Mouse (Mus musculus) midbrain, embryonic 14.5 days (tissue): ENCODE measurements around the gene Tmem50a. TPM values are rescaled to one million over a fixed set of nuclear protein-coding genes. Genes with fewer than 3 reads are reported as not detected.

ENCODE experiments used
- ATAC-seq: fragments of 200-750 bp; cut with Nextera tagmentation; 2 replicates; pipeline ENCODE4 v1.8.0; 2017; ENCODE audit warnings: moderate number of reproducible peaks, moderate library complexity; ENCODE audit not compliant: low FRiP score, low TSS enrichment
- DNase-seq: peaks from one replicate; pipeline ENCODE4 v3.0.0-alpha.2; 2015
- H3K27ac ChIP-seq: fragments of 300-500 bp; sonication (generic); replicated peaks from 2 replicates; pipeline ENCODE4 v1.5.1; 2014; ENCODE audit warnings: mild to moderate bottlenecking, low read depth, low read length, moderate library complexity
- H3K27me3 ChIP-seq: fragments of 300-500 bp; sonication (generic); 2 replicates; pipeline ENCODE4 v1.6.1; 2014; ENCODE audit warnings: low read length, control low read depth, mixed read lengths; ENCODE audit not compliant: control insufficient read depth, insufficient read depth
- H3K36me3 ChIP-seq: fragments of 300-500 bp; sonication (generic); 2 replicates; pipeline ENCODE4 v1.6.1; 2014; ENCODE audit warnings: low read length, control low read depth; ENCODE audit not compliant: control insufficient read depth, insufficient read depth
- H3K4me1 ChIP-seq: fragments of 300-500 bp; sonication (generic); 2 replicates; pipeline ENCODE4 v1.6.1; 2014; ENCODE audit warnings: mild to moderate bottlenecking, antibody characterized with exemption, low read length, control low read depth; ENCODE audit not compliant: control insufficient read depth, insufficient read depth
- H3K4me2 ChIP-seq: fragments of 300-500 bp; sonication (generic); 2 replicates; pipeline ENCODE4 v1.6.1; 2014; ENCODE audit warnings: mild to moderate bottlenecking, low read length, moderate library complexity
- H3K4me3 ChIP-seq: fragments of 300-500 bp; sonication (generic); replicated peaks from 2 replicates; pipeline ENCODE4 v1.5.1; 2014; ENCODE audit warnings: low read depth, low read length
- H3K9ac ChIP-seq: fragments of 300-500 bp; sonication (generic); replicated peaks from 2 replicates; pipeline ENCODE4 v1.6.1; 2014; ENCODE audit warnings: mild to moderate bottlenecking, low read length, moderate library complexity
- H3K9me3 ChIP-seq: fragments of 300-500 bp; sonication (generic); 2 replicates; pipeline ENCODE4 v1.6.1; 2016; ENCODE audit warnings: low read length, control low read depth, mixed read lengths; ENCODE audit not compliant: control insufficient read depth
- WGBS: fragments of 180-500 bp; shearing (Covaris S2); extraction: QIAGEN DNeasy Blood & Tissue Kit; methylation state at CpG from one replicate; pipeline ENCODE4 v1.1.7; 2014; 5-methylcytosine and 5-hydroxymethylcytosine counted together
- polyA plus RNA-seq: library from polyadenylated mRNA; unstranded; fragments of >200 nt; fragmentation: Nextera tagmentation; extraction: Ambion mirVana; gene quantifications from 2 replicates; pipeline ENCODE4 v1.2.1, GENCODE M21; 2014

The Tmem50a gene
- polyA plus RNA-seq, 1 experiment from 2014 or later = 196 TPM

DNA sequence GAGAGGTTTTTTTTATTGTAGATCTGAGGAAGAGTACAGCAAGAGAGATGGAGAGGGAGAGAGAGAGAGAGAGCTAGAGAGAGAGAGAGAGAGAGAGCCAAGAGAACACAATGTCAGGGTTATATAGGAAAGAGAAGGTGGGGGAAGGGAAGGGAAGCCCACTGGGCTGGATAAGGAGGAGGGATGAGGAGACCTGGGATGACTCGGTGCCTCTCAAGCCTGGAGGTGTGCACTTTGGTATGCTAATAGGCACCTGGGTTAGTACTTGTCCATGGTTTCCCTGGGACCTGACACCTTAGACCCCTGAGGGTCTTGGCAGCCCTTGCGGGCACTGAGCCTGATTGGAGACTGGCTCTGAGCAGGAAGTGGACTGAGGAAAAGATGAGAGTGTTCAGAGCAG is 42.9 kb downstream of the Tmem50a start:
- H3K4me1 ChIP-seq = no peaks in the 10 kb centered on the region
- no peak overlapping the region for H3K9ac ChIP-seq
- WGBS = 55% methylated on average over 2 of the region's 2 CpGs
- no peak for ATAC-seq
- H3K4me2 ChIP-seq = no peak overlapping the region
- no peaks in the 10 kb centered on the region for H3K36me3 ChIP-seq
- DNase-seq = no peak
- H3K27ac ChIP-seq = no peak overlapping the region
- no peak overlapping the region for H3K4me3 ChIP-seq
- no peaks in the 10 kb centered on the region for H3K9me3 ChIP-seq
- peaks cover 13% of the 10 kb centered on the region; the same call in 1 of the 2 replicates for H3K27me3 ChIP-seq

DNA sequence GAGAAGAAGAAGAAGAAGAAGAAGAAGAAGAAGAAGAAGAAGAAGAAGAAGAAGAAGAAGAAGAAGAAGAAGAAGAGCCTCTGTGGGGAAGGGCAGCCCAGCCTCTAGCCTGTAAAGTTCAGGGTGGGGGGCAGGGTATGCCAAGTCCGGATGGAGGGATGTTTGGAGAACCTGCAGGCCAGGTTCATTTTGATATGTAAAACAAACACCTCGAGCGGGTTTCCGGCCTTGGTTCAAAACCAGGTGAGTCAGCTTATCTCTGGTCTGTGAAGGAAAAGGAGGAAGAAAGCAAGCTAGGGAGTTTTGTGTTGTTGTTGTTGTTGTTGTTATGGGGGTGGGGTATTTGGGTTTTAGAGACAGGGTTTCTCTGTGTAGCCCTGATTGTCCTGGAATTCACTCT is 43.3 kb downstream of the Tmem50a start:
- Histone ChIP-seq H3K9me3 (no peaks in the 10 kb centered on the region), H3K36me3 (no peaks in the 10 kb centered on the region), H3K27ac (no peak overlapping the region), H3K27me3 (peaks cover 13% of the 10 kb centered on the region; the same call in 1 of the 2 replicates), H3K4me3 (no peak overlapping the region), H3K9ac (no peak overlapping the region), H3K4me2 (no peak overlapping the region), H3K4me1 (no peaks in the 10 kb centered on the region)
- ATAC-seq (no peak), DNase-seq (no peak)
- 56% methylated on average over 4 of the region's 4 CpGs for WGBS

DNA sequence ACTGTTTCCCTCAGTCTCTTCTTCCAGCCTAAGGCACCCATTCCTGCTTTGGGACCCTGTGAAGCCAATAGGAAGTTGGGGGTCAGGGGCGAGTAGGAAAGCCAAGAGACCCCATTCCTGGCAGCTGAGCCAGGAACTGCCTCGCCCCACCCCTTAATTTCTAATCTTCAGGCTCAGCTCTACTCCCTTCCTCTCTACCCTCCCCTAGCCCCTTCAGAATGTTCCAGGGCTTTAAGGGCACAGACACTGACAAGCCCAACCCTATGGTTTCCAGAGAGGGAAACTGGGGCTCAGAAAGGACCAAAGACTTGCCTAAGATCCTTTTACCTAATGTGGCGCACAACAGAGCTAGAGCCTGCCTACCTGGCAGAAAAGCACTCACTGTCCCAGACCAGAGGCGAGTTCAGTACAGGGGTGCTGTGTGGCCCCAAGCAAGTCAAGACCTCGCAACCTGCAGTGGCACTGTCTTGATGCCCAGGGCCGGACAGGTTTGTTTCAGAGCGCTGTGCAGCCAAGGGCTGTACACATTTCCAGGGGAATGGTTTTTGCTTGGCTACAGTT is 44.9 kb downstream of the Tmem50a start:
- Histone ChIP-seq H3K4me3 (no peak overlapping the region), H3K9ac (no peak overlapping the region), H3K9me3 (no peaks in the 10 kb centered on the region), H3K27me3 (peaks cover 13% of the 10 kb centered on the region; the same call in 1 of the 2 replicates), H3K4me2 (no peak overlapping the region), H3K4me1 (no peaks in the 10 kb centered on the region), H3K36me3 (no peaks in the 10 kb centered on the region), H3K27ac (no peak overlapping the region)
- DNase-seq (no peak), ATAC-seq (no peak)
- 54% methylated on average over 7 of the region's 7 CpGs for WGBS

DNA sequence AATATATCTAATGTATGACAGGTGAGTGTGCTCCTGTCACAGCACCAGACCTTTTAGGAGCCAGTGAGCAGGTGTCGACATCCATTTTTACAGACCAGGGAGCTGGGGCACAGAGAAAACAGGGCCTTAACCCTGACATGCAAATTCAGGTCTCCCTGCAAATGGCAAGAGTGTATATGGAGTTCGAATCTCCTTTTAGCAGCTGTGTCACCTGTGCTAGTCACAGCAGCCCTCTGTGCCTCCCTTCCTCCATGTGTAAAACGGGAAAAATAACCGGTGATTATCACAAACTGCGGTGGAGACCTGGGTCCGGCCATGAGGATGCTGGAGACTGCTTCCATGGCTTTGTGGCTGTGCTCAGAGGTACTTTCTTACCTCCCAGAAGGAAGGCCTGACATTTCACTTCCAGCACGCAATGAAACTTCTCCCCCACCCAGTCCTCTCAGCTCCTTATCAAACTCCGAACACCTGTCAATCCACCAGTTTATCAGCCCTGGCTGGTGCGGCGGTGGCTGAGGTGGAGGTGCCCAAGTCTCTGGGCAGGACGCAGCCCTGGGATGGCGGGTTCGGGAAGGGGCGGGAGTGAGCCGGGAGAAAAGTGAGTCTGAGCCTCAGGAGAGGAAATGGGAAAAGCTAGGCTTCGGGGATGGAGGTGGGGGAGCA is 45.6 kb downstream of the Tmem50a start:
- ATAC-seq = no peak

DNA sequence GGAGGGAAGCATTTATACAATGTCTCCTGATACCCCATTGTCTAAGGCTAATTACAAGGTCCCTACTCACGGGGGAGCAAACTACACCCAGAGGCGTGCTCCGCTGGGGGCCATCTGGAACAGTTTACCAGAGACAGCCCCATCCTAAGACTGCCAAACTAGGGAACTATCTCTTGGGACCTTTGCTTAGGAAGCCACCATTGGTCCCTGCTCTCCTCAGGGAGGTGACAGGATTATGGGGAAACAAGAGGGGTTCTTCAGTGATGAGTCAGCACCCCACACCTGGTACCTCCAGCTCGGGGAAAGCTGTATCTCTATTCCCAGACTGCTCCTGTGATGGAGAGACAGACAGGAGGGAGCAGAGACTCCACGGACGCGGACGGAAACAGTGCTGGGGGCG is 46.3 kb downstream of the Tmem50a start:
- H3K4me1 ChIP-seq = no peaks in the 10 kb centered on the region
- 21% methylated on average over 9 of the region's 9 CpGs for whole genome bisulfite sequencing
- no peak for DNase-seq

More for the DNA sequence above, 45.6 kb downstream of the Tmem50a start:
- no peaks in the 10 kb centered on the region for H3K9me3 ChIP-seq
- H3K4me3 ChIP-seq = no peak overlapping the region
- no peak overlapping the region for H3K9ac ChIP-seq
- peaks cover 13% of the 10 kb centered on the region; the same call in 1 of the 2 replicates for H3K27me3 ChIP-seq
- 12% methylated on average over 16 of the region's 16 CpGs for WGBS
- H3K27ac ChIP-seq = no peak overlapping the region
- H3K4me2 ChIP-seq = no peak overlapping the region
- no peak for DNase-seq
- H3K4me1 ChIP-seq = no peaks in the 10 kb centered on the region
- no peaks in the 10 kb centered on the region for H3K36me3 ChIP-seq

DNA sequence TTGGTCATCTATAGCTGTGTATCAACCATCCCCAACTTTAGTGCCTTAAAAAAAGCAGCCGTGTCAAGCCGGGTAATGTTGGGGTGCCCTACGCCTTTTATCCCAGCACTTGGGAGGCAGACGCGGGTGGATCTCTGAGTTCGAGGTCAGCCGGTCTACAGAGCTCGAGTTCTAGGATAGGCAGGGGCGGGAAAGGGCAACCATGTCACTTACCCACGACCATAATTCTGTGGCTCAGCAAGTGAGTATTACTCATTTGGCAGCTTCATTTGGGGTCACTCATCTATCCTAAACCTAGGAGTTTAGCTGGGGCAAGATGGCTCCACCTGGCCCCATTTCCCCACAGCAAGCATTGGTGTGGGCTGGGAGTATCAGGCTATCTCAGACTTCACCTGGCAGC is 46.8 kb downstream of the Tmem50a start:
- Histone ChIP-seq H3K9me3 (no peaks in the 10 kb centered on the region), H3K4me2 (no peak overlapping the region), H3K4me3 (no peak overlapping the region), H3K4me1 (no peaks in the 10 kb centered on the region), H3K36me3 (no peaks in the 10 kb centered on the region), H3K27ac (no peak overlapping the region), H3K27me3 (peaks cover 13% of the 10 kb centered on the region; the same call in 1 of the 2 replicates), H3K9ac (no peak overlapping the region)
- DNase-seq (no peak), ATAC-seq (no peak)
- WGBS = 93% methylated on average over 10 of the region's 10 CpGs

More for the DNA sequence above, 46.3 kb downstream of the Tmem50a start:
- no peak for ATAC-seq
- H3K9me3 ChIP-seq = no peaks in the 10 kb centered on the region
- H3K4me3 ChIP-seq = no peak overlapping the region
- no peak overlapping the region for H3K4me2 ChIP-seq
- H3K36me3 ChIP-seq = no peaks in the 10 kb centered on the region
- H3K9ac ChIP-seq = no peak overlapping the region
- H3K27me3 ChIP-seq = peaks cover 13% of the 10 kb centered on the region; the same call in 1 of the 2 replicates
- no peak overlapping the region for H3K27ac ChIP-seq

DNA sequence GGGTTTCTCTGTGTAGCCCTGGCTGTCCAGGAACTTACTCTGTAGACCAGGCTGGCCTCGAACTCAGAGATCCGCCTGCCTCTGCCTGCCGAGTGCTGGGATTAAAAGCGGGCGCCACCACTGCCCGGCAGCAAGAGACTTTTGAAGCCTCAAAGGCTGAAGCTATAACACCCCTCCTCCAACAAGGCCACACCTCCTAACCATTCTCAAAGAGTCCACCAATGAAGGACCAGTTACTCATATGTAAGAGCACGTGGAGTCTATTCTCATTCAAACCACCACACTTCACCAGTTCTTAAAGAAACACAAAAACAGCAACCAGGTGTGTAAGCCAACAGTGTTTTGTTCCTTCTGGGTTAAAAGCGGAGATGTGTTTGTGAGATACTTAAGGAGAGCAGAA is 47.2 kb downstream of the Tmem50a start:
- Histone ChIP-seq H3K4me1 (no peaks in the 10 kb centered on the region), H3K4me2 (no peak overlapping the region), H3K27me3 (peaks cover 13% of the 10 kb centered on the region; the same call in 1 of the 2 replicates), H3K4me3 (no peak overlapping the region), H3K27ac (no peak overlapping the region), H3K36me3 (no peaks in the 10 kb centered on the region), H3K9ac (no peak overlapping the region), H3K9me3 (no peaks in the 10 kb centered on the region)
- WGBS = 88% methylated on average over 8 of the region's 8 CpGs
- ATAC-seq (no peak), DNase-seq (no peak)

DNA sequence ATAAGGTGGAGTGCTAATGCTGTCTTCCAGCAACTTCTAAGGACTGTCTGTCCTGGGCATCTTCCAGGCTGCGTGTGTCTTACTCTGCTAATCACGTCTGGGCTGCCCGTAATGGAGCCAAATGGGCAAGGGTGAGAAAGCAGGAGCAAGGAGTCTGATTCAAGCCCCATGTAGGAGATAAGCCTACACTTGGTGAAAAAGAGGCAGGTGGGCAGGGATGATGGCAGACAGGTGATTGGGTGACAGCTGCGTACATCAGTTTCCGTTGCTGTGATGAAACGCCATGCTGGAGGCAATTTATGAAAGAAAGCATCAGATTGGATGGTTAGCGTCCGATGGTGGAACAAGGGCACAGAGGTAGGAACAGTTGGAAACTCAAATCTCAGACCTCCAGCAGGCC is 47.6 kb downstream of the Tmem50a start:
- 97% methylated on average over 8 of the region's 8 CpGs for WGBS

DNA sequence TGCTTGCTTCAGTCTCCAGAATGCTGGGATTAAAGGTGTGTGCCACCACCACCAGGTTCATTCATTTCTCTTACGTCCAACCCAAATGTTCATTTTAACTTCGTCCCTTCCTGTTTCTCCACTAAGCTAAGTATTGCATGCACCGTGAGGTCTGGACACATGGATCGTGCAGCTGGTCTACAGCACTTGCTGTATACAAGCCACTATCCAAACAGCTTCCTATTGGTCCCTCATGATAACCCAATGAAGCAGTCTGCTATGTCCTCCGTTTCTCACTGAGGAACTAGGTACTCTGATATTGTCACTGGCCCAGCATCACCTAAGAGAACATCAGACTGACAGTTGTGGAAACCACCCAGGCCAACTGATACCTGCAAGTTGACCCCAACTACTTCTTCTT is 49.0 kb downstream of the Tmem50a start:
- ATAC-seq (no peak), DNase-seq (no peak)
- no peaks in the 10 kb centered on the region for H3K9me3 ChIP-seq
- no peaks in the 10 kb centered on the region for H3K36me3 ChIP-seq
- 96% methylated on average over 5 of the region's 5 CpGs for WGBS
- peaks cover 13% of the 10 kb centered on the region; the same call in 1 of the 2 replicates for H3K27me3 ChIP-seq
- no peaks in the 10 kb centered on the region for H3K4me1 ChIP-seq
- no peak overlapping the region for H3K4me2 ChIP-seq
- H3K9ac ChIP-seq = no peak overlapping the region
- no peak overlapping the region for H3K27ac ChIP-seq
- H3K4me3 ChIP-seq = no peak overlapping the region

More for the DNA sequence above, 47.6 kb downstream of the Tmem50a start:
- H3K4me3 ChIP-seq = no peak overlapping the region
- H3K9me3 ChIP-seq = no peaks in the 10 kb centered on the region
- peaks cover 13% of the 10 kb centered on the region; the same call in 1 of the 2 replicates for H3K27me3 ChIP-seq
- DNase-seq (no peak), ATAC-seq (no peak)
- no peaks in the 10 kb centered on the region for H3K36me3 ChIP-seq
- no peak overlapping the region for H3K27ac ChIP-seq
- H3K9ac ChIP-seq = no peak overlapping the region
- H3K4me2 ChIP-seq = no peak overlapping the region
- H3K4me1 ChIP-seq = no peaks in the 10 kb centered on the region
